Mouse (Mus musculus): ENCODE measurements at regions not wholly inside any gene's neighbourhood (a gene's known extent, or its start where the extent isn't known, plus 50 kb on each side); places are given as distances from the start of the nearest gene placed in this dataset.
A peak's percentile ranks its signal among the peaks of the same experiment; 100 is the strongest.

DNA sequence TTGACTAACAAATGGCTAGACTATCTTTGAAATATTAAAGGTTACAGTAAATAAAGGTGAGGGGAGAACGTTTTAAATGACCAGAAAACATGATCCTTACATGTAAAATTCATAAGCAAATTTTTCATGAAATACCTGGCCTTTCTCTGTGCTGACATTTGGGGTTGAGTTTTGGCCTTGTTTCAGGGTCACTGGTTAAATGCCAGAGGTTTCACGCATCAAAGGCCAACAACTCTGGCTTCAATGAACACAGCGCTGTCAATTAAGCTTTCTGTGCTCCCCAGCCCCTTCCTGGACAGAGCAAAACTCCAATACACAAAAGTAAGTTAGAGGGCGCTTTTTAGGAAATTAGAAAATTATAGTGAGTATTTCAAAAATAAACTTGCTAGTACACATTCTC lies 425.6 kb downstream of the Fam198b start:
- Histone ChIP-seq H3ac (ENCODE audit: control insufficient read depth, insufficient read length, low read depth) (no peak overlapping the region), H3K79me3 (ENCODE audit: low read depth) (no peaks in the 10 kb centered on the region), H3K79me2 (ENCODE audit: control insufficient read depth, insufficient read depth) (no peaks in the 10 kb centered on the region), H3K36me3 (ENCODE audit: control insufficient read depth, insufficient read depth) (no peaks in the 10 kb centered on the region), H3K27me3 (ENCODE audit: control insufficient read depth, insufficient read depth, insufficient read length) (no peaks in the 10 kb centered on the region), H3K4me3 (ENCODE audit: insufficient read depth, poor library complexity, severe bottlenecking) (no peak overlapping the region)
- TF ChIP-seq USF1 (IDR thresholded peaks at IDR 0.05; ENCODE audit: low read depth) (no peak), MAX (IDR thresholded peaks at IDR 0.05) (no peak), CEBPB (IDR thresholded peaks at IDR 0.05; ENCODE audit: low read depth) (no peak), MYOD1 (IDR thresholded peaks at IDR 0.05; ENCODE audit: control insufficient read depth, insufficient read length, low read depth) (no peak), CTCF (IDR thresholded peaks at IDR 0.05; ENCODE audit: control insufficient read depth, insufficient read depth, insufficient read length) (no peak), MYOG (IDR thresholded peaks at IDR 0.05; ENCODE audit: control insufficient read depth, extremely low read depth, insufficient read length) (no peak), FOSL1 (IDR thresholded peaks at IDR 0.05; ENCODE audit: insufficient read depth, low read length, poor library complexity, severe bottlenecking) (no peak)

DNA sequence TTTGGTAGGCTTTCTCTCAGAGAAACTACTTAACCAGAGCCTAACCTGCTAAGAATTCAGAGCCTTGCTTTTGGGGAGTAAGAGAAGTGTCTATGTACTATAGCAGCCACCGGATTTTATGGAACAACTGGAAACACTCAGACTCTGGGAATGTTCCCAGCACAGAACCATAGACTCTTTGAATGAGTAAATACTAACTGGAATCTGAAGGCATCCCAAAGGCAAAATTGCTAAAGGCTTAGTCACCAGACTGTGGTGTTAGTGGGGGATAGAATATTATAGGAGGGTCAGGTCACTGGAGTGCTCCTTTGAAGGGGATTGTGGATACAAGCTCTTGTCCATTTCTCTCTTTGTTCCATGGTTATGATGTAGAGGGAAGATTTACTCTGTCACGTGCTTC lies 427.4 kb downstream of the Fam198b start:
- no peak for TF ChIP-seq FOSL1 (IDR thresholded peaks at IDR 0.05; ENCODE audit: insufficient read depth, low read length, poor library complexity, severe bottlenecking)
- TF ChIP-seq CTCF (IDR thresholded peaks at IDR 0.05; ENCODE audit: control insufficient read depth, insufficient read depth, insufficient read length) = no peak
- no peak for TF ChIP-seq MYOG (IDR thresholded peaks at IDR 0.05; ENCODE audit: control insufficient read depth, extremely low read depth, insufficient read length)
- TF ChIP-seq CEBPB (IDR thresholded peaks at IDR 0.05; ENCODE audit: low read depth) = no peak
- TF ChIP-seq MYOD1 (IDR thresholded peaks at IDR 0.05; ENCODE audit: control insufficient read depth, insufficient read length, low read depth) = peak; percentile 13
- TF ChIP-seq USF1 (IDR thresholded peaks at IDR 0.05; ENCODE audit: low read depth) = peak; percentile 83
- no peak for TF ChIP-seq MAX (IDR thresholded peaks at IDR 0.05)
- no peak overlapping the region for H3ac ChIP-seq (ENCODE audit: control insufficient read depth, insufficient read length, low read depth)

DNA sequence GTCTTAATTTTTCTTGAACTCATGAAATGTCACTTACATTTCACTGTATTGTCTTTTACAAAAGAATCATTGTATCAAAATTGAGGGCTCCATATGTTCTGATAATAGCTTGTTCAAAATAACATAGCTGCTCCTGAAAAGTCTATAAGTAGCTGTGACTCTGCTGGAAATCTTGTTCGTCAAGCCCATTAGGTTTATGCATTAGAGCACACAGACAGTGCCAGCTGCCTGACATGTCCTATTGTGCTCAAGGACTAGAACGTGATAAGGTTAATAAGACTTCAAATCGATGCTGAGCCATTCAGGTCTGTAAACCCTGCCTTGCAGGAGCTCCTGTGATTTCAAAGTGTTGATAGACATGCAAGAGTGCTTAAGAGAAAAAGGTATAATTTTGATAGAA lies 438.0 kb downstream of the Fam198b start:
- Histone ChIP-seq H3K27me3 (ENCODE audit: control insufficient read depth, insufficient read depth, insufficient read length) (no peaks in the 10 kb centered on the region), H3K79me2 (ENCODE audit: control insufficient read depth, insufficient read depth) (no peaks in the 10 kb centered on the region), H3K4me3 (ENCODE audit: insufficient read depth, poor library complexity, severe bottlenecking) (no peak overlapping the region), H3K36me3 (ENCODE audit: control insufficient read depth, insufficient read depth) (no peaks in the 10 kb centered on the region), H3ac (ENCODE audit: control insufficient read depth, insufficient read length, low read depth) (no peak overlapping the region), H3K79me3 (ENCODE audit: low read depth) (no peaks in the 10 kb centered on the region)
- no peak for TF ChIP-seq MAX (IDR thresholded peaks at IDR 0.05)
- TF ChIP-seq USF1 (IDR thresholded peaks at IDR 0.05; ENCODE audit: low read depth) = no peak
- no peak for TF ChIP-seq MYOD1 (IDR thresholded peaks at IDR 0.05; ENCODE audit: control insufficient read depth, insufficient read length, low read depth)
- TF ChIP-seq FOSL1 (IDR thresholded peaks at IDR 0.05; ENCODE audit: insufficient read depth, low read length, poor library complexity, severe bottlenecking) = no peak
- TF ChIP-seq MYOG (IDR thresholded peaks at IDR 0.05; ENCODE audit: control insufficient read depth, extremely low read depth, insufficient read length) = no peak
- no peak for TF ChIP-seq CEBPB (IDR thresholded peaks at IDR 0.05; ENCODE audit: low read depth)
- TF ChIP-seq CTCF (IDR thresholded peaks at IDR 0.05; ENCODE audit: control insufficient read depth, insufficient read depth, insufficient read length) = no peak

More for the DNA sequence above, 427.4 kb downstream of the Fam198b start:
- no peaks in the 10 kb centered on the region for H3K79me3 ChIP-seq (ENCODE audit: low read depth)
- H3K4me3 ChIP-seq (ENCODE audit: insufficient read depth, poor library complexity, severe bottlenecking) = no peak overlapping the region
- H3K36me3 ChIP-seq (ENCODE audit: control insufficient read depth, insufficient read depth) = no peaks in the 10 kb centered on the region
- no peaks in the 10 kb centered on the region for H3K79me2 ChIP-seq (ENCODE audit: control insufficient read depth, insufficient read depth)
- H3K27me3 ChIP-seq (ENCODE audit: control insufficient read depth, insufficient read depth, insufficient read length) = no peaks in the 10 kb centered on the region

DNA sequence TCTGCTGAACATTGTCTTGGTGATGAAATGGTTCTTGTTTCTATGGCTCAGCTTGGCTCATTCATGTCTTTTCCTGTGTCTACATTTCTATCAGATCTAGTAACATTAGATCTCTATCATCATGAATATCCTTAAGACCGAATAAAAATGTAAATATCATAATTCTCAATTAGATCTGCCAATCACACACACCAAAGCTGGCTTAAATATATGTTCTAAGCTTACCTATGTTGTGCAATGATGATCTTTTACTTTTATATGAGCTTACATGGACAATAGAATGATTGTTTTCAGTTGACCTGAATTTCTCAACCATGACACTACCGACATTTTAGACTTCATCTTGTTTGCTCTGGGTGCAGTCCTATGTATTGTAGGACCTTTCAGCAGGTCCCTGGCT lies 440.4 kb downstream of the Fam198b start:
- no peaks in the 10 kb centered on the region for H3K79me3 ChIP-seq (ENCODE audit: low read depth)
- TF ChIP-seq CTCF (IDR thresholded peaks at IDR 0.05; ENCODE audit: control insufficient read depth, insufficient read depth, insufficient read length) (no peak), FOSL1 (IDR thresholded peaks at IDR 0.05; ENCODE audit: insufficient read depth, low read length, poor library complexity, severe bottlenecking) (no peak), MYOD1 (IDR thresholded peaks at IDR 0.05; ENCODE audit: control insufficient read depth, insufficient read length, low read depth) (no peak), USF1 (IDR thresholded peaks at IDR 0.05; ENCODE audit: low read depth) (no peak), MYOG (IDR thresholded peaks at IDR 0.05; ENCODE audit: control insufficient read depth, extremely low read depth, insufficient read length) (no peak), MAX (IDR thresholded peaks at IDR 0.05) (no peak), CEBPB (IDR thresholded peaks at IDR 0.05; ENCODE audit: low read depth) (no peak)
- H3K36me3 ChIP-seq (ENCODE audit: control insufficient read depth, insufficient read depth) = no peaks in the 10 kb centered on the region
- no peaks in the 10 kb centered on the region for H3K27me3 ChIP-seq (ENCODE audit: control insufficient read depth, insufficient read depth, insufficient read length)
- no peaks in the 10 kb centered on the region for H3K79me2 ChIP-seq (ENCODE audit: control insufficient read depth, insufficient read depth)
- no peak overlapping the region for H3ac ChIP-seq (ENCODE audit: control insufficient read depth, insufficient read length, low read depth)
- no peak overlapping the region for H3K4me3 ChIP-seq (ENCODE audit: insufficient read depth, poor library complexity, severe bottlenecking)

DNA sequence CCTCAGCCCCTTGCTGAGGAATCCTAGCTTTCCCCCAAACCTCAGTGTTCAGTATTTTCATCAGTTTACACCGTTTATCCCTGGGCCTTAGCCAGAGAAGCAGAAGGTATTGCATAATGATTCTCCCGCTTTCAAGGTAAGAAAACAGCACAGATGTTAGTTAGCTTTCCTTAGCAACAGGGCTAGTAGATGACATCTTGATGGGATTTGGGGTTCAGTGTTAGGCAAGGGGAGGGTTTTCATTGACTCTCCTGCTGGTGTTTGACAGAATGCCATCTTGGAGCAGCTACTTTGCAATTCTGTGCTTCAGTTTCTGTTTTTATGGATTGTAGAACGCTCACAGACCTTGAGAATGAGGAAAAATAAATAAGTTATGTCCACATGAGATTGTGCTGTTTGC lies 447.4 kb downstream of the Fam198b start:
- no peaks in the 10 kb centered on the region for H3K79me2 ChIP-seq (ENCODE audit: control insufficient read depth, insufficient read depth)
- H3K79me3 ChIP-seq (ENCODE audit: low read depth) = no peaks in the 10 kb centered on the region
- no peak overlapping the region for H3K4me3 ChIP-seq (ENCODE audit: insufficient read depth, poor library complexity, severe bottlenecking)
- no peaks in the 10 kb centered on the region for H3K36me3 ChIP-seq (ENCODE audit: control insufficient read depth, insufficient read depth)
- H3K27me3 ChIP-seq (ENCODE audit: control insufficient read depth, insufficient read depth, insufficient read length) = peaks cover 3% of the 10 kb centered on the region
- TF ChIP-seq FOSL1 (IDR thresholded peaks at IDR 0.05; ENCODE audit: insufficient read depth, low read length, poor library complexity, severe bottlenecking) (no peak), MAX (IDR thresholded peaks at IDR 0.05) (no peak), USF1 (IDR thresholded peaks at IDR 0.05; ENCODE audit: low read depth) (no peak), CTCF (IDR thresholded peaks at IDR 0.05; ENCODE audit: control insufficient read depth, insufficient read depth, insufficient read length) (no peak), CEBPB (IDR thresholded peaks at IDR 0.05; ENCODE audit: low read depth) (no peak), MYOG (IDR thresholded peaks at IDR 0.05; ENCODE audit: control insufficient read depth, extremely low read depth, insufficient read length) (no peak), MYOD1 (IDR thresholded peaks at IDR 0.05; ENCODE audit: control insufficient read depth, insufficient read length, low read depth) (no peak)
- H3ac ChIP-seq (ENCODE audit: control insufficient read depth, insufficient read length, low read depth) = no peak overlapping the region

DNA sequence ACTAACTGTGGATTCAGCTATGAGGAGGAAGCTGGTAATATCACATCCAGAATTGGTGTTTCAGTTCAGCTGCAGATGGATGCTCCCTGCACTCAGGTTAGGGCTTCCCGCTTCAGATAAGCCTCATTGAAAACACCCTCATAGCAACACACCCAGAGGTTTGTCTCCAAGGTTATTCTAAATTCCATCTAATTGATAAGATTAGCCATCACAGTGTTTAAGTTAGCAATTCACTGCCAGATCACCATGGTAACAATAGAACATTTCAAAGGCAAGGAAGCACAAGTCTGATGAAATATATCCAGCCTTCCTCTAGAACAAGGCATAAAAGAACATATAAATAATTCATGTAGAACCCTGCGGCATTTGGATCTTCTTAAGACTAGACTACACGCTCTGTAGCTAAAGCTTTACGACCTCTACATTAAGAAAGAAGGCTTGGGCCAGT lies 450.1 kb downstream of the Fam198b start:
- Histone ChIP-seq H3ac (ENCODE audit: control insufficient read depth, insufficient read length, low read depth) (no peak overlapping the region), H3K27me3 (ENCODE audit: control insufficient read depth, insufficient read depth, insufficient read length) (peaks cover 3% of the 10 kb centered on the region), H3K79me3 (ENCODE audit: low read depth) (no peaks in the 10 kb centered on the region), H3K79me2 (ENCODE audit: control insufficient read depth, insufficient read depth) (no peaks in the 10 kb centered on the region), H3K36me3 (ENCODE audit: control insufficient read depth, insufficient read depth) (no peaks in the 10 kb centered on the region), H3K4me3 (ENCODE audit: insufficient read depth, poor library complexity, severe bottlenecking) (no peak overlapping the region)
- TF ChIP-seq CEBPB (IDR thresholded peaks at IDR 0.05; ENCODE audit: low read depth) (no peak), USF1 (IDR thresholded peaks at IDR 0.05; ENCODE audit: low read depth) (no peak), MYOG (IDR thresholded peaks at IDR 0.05; ENCODE audit: control insufficient read depth, extremely low read depth, insufficient read length) (no peak), MAX (IDR thresholded peaks at IDR 0.05) (no peak), FOSL1 (IDR thresholded peaks at IDR 0.05; ENCODE audit: insufficient read depth, low read length, poor library complexity, severe bottlenecking) (no peak), MYOD1 (IDR thresholded peaks at IDR 0.05; ENCODE audit: control insufficient read depth, insufficient read length, low read depth) (no peak)

Data from C2C12 (cell line).